Mouse (Mus musculus): ENCODE measurements around the gene Rnf34.

Gene Rnf34

DNA sequence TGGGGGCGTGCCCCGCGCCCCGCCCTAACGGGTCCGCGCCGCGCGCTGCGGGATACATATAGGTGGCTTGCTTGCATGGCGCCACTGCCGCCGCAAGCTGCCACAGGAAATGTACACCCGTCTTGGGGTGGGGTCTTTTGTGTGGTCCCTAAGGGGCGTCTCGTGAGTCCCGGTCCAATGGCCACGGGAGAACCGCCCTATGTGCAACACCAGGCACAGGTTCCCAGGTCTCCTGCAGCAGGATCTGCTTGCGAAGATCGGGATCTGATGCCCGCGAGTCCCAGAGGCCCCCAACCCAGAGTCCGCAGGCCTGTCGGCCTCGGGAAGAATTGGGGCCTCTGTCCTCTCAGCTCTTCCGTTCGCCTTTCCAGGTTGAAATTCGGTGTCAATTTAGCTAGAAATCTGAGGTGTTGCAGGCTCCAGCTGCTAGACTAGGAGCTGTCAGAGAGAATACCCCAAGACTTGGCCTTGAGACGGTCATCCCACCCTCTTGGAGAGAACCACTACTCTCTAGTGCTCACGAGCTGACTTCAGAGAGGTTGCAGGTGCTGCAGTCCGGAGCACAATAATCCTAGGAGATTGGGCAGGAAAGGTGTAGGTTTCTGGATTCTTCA, 50.8 kb downstream of the Rnf34 start:
- DNase-seq (ENCODE audit: low spot score in 2 of 2) = no peak

DNA sequence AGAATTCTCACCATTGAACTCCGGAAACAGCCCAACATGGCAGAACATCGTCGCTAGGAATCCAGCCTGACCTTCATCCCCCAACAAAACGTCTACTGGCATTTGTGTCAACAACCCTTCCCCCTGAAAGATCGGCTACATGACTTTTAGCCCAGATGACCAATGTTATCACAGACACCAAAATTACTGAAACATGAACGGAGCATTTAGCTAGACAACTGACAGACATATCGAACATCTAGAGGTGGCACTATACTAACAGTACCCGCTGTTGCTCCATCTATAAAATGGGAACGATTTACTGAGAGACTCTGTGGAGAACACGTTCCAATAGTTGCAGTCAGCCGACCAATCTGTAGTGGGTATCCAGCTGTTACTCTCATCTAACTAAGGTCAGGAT, 51.3 kb downstream of the Rnf34 start:
- no peak for DNase-seq (ENCODE audit: low spot score in 2 of 2)

DNA sequence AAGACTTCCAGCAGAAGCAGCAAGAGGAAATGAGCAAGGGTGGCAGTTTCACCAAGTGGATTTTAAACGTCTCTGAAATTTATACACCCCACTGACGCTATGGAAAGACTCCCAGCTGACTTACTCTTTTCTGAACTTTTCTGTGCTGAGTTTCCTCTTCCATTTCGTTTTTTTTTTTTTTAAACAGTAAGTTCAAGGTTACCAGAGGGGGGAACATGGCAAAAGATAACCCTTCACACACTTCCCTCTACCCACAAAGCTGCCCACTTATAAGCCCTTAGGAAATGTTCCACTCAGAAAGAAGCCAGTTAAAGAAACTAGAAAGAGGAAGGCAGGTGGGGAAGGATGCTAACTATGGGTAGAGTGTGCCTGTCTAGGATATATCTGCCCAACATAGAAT, 51.8 kb downstream of the Rnf34 start:
- no peak for DNase-seq (ENCODE audit: low spot score in 2 of 2)

DNA sequence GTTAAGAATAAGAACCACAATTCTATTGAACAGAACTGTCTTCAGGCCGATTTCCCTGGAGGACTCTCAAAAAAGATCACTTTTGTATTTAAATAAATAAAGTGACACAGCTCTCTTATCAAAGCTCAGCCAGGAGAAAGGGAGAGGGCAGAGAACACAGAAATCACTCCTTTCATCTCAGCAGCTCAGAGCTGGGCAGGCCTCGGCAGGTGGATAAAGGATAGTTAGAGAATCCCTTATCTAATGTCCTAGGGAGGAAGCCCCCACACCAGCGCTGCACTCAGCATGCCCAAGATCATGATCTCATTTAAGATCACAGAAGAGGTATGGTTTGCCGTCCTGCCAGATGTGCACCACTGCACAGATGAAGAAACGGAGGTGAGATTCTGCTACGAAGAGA, 52.4 kb downstream of the Rnf34 start:
- no peak for DNase-seq (ENCODE audit: low spot score in 2 of 2)

DNA sequence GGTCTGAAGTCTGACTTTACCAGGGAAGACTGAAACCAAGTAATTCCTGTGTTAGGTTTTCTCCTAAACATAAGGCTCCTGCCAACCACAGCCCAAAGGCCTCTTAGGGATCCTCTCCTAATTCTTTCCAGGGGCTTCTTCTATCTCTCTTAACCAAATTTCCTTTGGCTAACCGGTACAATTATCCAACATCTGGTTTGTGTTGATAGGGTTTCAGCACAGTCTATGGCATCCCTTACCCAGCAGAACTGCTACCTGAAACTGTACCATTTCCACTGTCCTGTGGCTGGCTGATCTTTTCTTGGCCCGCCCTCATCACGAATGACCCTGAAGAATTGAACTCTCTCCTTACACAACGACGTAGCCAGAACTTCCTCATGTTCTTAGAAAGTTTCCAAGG, 53.3 kb downstream of the Rnf34 start:
- no peak for DNase-seq (ENCODE audit: low spot score in 2 of 2)

DNA sequence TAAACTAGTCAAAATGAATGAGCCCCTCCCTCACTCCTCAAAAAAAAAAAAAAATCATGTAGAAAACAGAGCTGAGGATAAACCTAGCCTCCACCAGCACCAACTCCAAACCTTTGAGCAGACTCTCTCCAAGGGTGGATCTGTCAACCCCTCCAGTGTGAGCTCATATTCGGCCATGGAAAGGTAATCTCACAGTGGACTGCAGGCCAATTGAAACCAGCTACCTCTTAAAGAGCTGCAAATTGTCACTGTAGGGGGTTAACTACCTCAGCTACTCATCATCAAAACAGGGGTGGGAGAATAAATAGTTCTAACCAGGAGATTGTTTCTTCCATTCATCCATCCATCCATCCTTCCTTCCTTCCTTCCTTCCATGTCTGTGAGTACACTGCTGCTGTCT, 57.3 kb downstream of the Rnf34 start:
- DNase-seq (ENCODE audit: low spot score in 2 of 2) = no peak

DNA sequence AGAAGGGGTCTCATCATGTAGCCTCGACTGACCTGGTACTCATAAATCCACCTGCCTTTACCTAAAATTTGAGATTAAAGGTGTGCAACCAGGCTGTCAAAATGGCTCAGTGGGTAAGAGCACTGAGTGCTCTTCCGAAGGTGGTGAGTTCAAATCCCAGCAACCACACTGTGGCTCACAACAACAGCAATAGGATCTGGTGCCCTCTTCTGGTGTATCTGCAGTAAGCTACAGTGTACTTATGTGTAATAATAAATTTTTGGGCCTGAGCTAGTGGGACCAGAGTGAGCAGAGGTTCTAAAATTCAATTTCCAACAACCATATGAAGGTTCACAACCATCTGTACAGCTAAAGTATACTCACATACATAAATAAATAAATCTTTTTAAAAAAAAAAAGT, 58.2 kb downstream of the Rnf34 start:
- DNase-seq (ENCODE audit: low spot score in 2 of 2) = no peak

DNA sequence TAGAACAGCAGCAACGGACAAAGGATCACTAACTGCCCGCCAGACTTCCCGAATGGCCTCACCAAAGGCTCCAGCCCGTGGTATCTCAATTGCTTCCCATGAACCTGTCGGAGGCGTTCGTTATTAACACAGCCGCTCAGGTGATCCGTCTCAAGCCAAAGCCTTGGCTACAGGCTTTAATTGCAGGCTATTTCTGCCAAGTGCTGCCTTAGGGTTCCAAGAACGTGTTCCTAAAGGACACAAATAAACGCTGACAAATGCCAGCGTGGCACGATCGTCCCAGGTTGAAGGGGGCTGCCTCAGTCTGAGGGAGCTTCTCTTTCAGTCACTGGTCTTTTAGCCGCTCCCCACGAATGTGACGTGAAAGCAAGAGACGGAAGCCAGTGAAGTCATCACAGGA, 59.6 kb downstream of the Rnf34 start:
- no peak for DNase-seq (ENCODE audit: low spot score in 2 of 2)

- no peak for DNase-seq (ENCODE audit: low spot score in 2 of 2)
Observed at GRCm38 (mm10) chr5:122912863-122913262, 63.0 kb downstream of the Rnf34 start.

DNA sequence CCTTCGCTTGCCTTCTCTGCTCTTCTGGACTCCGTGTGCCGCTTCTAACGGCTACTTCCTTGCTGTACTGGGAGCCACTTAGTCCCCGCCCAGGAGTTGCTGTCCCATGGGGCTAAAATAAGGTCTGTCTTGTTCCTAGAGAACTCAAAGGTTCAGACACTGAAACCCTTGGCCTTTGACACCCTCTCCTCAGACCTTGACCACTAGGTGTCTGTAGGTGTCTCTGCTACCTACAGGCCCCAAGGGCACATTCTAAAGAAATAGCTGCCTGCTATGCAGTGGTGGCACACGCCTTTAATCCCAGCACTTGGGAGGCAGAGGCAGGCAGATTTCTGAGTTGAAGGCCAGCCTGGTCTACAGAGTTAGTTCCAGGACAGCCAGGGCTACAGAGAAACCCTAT, 66.3 kb downstream of the Rnf34 start:
- no peak for DNase-seq (ENCODE audit: low spot score in 2 of 2)

DNA sequence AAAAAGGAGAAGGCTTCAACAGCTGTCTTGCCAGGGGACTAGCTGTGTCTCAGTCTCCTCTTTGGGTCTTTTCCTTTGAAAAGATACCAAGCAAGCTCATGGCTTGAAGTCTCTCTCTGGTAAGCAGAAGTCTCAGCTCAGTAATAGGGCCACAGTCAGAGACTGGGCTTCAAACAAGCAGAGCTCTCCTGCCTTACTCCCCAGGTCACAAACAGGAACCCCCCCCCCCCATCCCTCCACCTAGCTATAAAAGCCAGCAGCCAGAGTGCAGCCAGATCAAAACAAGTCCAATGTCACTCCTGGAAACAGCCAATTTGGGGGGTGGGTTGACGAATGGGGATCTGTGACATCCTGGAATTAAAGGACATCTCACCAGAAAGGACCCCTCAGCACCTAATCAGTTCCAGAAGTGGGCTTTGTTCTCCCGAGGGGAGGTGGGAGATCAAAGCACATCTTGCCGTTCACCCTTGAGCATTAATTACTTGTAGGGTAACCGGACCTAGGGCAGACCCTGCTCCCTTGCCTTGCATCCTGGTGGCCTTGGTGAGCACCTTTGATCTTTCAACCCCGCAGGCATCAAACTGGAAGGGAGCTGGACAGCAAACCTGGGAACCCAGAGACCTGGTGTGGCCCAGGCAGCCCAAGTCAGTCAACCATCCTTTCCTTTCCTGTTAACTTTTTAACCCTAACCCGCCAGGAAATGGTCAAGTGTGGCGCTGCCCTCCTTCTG, 68.3 kb downstream of the Rnf34 start:
- DNase-seq (ENCODE audit: low spot score in 2 of 2) = no peak

GRCm38 (mm10) chr5:122920557-122920956, 70.7 kb downstream of the Rnf34 start:
- no peak for DNase-seq (ENCODE audit: low spot score in 2 of 2)
